Mouse (Mus musculus) frontal cortex, postnatal 10 days (tissue): ENCODE results near the gene Gkn2.

Experiments used
- DNase-seq, 2 experiments: peaks; one replicate each; pipeline ENCODE4 v3.0.0; 2022; ENCODE audit warnings: low spot score in 2 of 2, mixed read lengths in 1 of 2

The Gkn2 gene

GRCm38 (mm10) chr6:87399886-87400566 is 26.9 kb downstream of the Gkn2 start:
- DNase-seq = no peak

- no peak for DNase-seq
These were observed 28.3 kb downstream of the Gkn2 start for GRCm38 (mm10) chr6:87401456-87401855.

- DNase-seq = no peak
These were observed 38.9 kb downstream of the Gkn2 start for GRCm38 (mm10) chr6:87412011-87412410.

- no peak for DNase-seq
These were observed 49.1 kb downstream of the Gkn2 start for GRCm38 (mm10) chr6:87422304-87422703.

GRCm38 (mm10) chr6:87424037-87424816 is 51.1 kb downstream of the Gkn2 start:
- no peak for DNase-seq

GRCm38 (mm10) chr6:87426954-87427353 is 53.8 kb downstream of the Gkn2 start:
- DNase-seq = no peak

GRCm38 (mm10) chr6:87427616-87428015 is 54.5 kb downstream of the Gkn2 start:
- DNase-seq = no peak

GRCm38 (mm10) chr6:87428487-87429044 is 55.4 kb downstream of the Gkn2 start, which contains the start of gene Bmp10:
Gene Bmp10 (plus strand): TSS chr6:87428994.
- no peak for DNase-seq
